Mouse (Mus musculus) stomach, embryonic 14.5 days (tissue): Measurements from ENCODE around the gene Kctd11. TPM values are rescaled to one million over a fixed set of nuclear protein-coding genes. Genes with fewer than 3 reads are reported as not detected.
A peak's percentile ranks its signal among the peaks of the same experiment; 100 is the strongest.

Source experiments
- ATAC-seq: fragments of 200-750 bp; cut with Nextera tagmentation; 2 replicates; pipeline ENCODE4 v1.8.0; 2017; ENCODE audit warnings: low read depth, moderate TSS enrichment; ENCODE audit not compliant: insufficient number of reproducible peaks, insufficient read depth, low FRiP score
- H3K27ac ChIP-seq: fragments of 300-500 bp; sonication (generic); 2 replicates; pipeline ENCODE4 v1.5.1; 2014; ENCODE audit warnings: mild to moderate bottlenecking, low read length, moderate library complexity, mixed read lengths
- H3K27me3 ChIP-seq: fragments of 300-500 bp; sonication (generic); 2 replicates; pipeline ENCODE4 v1.6.1; 2014; ENCODE audit warnings: low read length, control low read depth, mixed read lengths; ENCODE audit not compliant: control insufficient read depth, insufficient read depth
- H3K36me3 ChIP-seq: fragments of 300-500 bp; sonication (generic); 2 replicates; pipeline ENCODE4 v1.6.1; 2014; ENCODE audit warnings: mild to moderate bottlenecking, control low read depth, low read length, moderate library complexity, mixed read lengths; ENCODE audit not compliant: control insufficient read depth, insufficient read depth
- H3K4me1 ChIP-seq: fragments of 300-500 bp; sonication (generic); 2 replicates; pipeline ENCODE4 v1.6.1; 2014; ENCODE audit warnings: low read length, control low read depth, mixed read lengths; ENCODE audit not compliant: control insufficient read depth, insufficient read depth
- H3K4me2 ChIP-seq: fragments of 300-500 bp; sonication (generic); replicated peaks from 2 replicates; pipeline ENCODE4 v1.6.1; 2014; ENCODE audit warnings: low read depth, low read length, control low read depth
- H3K4me3 ChIP-seq: fragments of 300-500 bp; sonication (generic); 2 replicates; pipeline ENCODE4 v1.5.1; 2014; ENCODE audit warnings: low read depth, low read length, control low read depth
- H3K9ac ChIP-seq: fragments of 300-500 bp; sonication (generic); replicated peaks from 2 replicates; pipeline ENCODE4 v1.6.1; 2014; ENCODE audit warnings: low read depth, mild to moderate bottlenecking, control low read depth, low read length, moderate library complexity, mixed read lengths
- H3K9me3 ChIP-seq: fragments of 300-500 bp; sonication (generic); 2 replicates; pipeline ENCODE4 v1.6.1; 2016; ENCODE audit warnings: low read depth, low read length, control low read depth; ENCODE audit not compliant: control insufficient read depth
- WGBS: fragments of 180-500 bp; shearing (Covaris S2); extraction: QIAGEN DNeasy Blood & Tissue Kit; methylation state at CpG from one replicate; pipeline ENCODE4 v1.1.7; 2014; 5-methylcytosine and 5-hydroxymethylcytosine counted together
- polyA plus RNA-seq: library from polyadenylated mRNA; unstranded; fragments of >200 nt; fragmentation: Nextera tagmentation; extraction: Ambion mirVana; gene quantifications from 2 replicates; pipeline ENCODE4 v1.2.1, GENCODE M21; 2014

Gene Kctd11
- polyA plus RNA-seq, 1 experiment from 2014 or later: 5.0 TPM

DNA sequence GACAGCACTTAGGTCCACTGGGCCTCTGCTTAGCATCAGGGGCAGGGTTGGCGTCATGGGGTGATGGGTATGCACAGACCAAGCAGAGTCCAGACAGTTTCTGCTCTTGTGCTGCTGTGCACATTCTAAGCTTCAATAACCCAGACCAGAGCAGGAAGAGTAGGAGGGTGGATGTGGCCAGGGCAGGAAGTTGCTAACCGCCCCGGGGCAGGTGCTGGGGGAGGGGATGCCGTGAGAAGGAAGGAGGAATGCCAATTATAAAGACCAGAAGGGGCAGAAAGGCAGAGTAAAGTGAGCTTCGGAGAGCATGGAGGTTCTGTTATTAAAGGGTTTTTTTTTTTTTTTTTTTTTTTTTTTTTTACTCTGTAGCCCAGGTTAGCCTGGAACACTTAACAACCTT, 13.5 kb upstream of the Kctd11 start:
- Histone ChIP-seq H3K9me3 (no peaks in the 10 kb centered on the region), H3K4me3 (no peak overlapping the region), H3K27me3 (no peaks in the 10 kb centered on the region), H3K4me1 (no peaks in the 10 kb centered on the region; the same call in 1 of the 2 replicates), H3K36me3 (no peaks in the 10 kb centered on the region), H3K4me2 (no peak overlapping the region), H3K27ac (no peak overlapping the region), H3K9ac (no peak overlapping the region)
- WGBS: 77% methylated on average over 5 of the region's 5 CpGs
- ATAC-seq: no peak

DNA sequence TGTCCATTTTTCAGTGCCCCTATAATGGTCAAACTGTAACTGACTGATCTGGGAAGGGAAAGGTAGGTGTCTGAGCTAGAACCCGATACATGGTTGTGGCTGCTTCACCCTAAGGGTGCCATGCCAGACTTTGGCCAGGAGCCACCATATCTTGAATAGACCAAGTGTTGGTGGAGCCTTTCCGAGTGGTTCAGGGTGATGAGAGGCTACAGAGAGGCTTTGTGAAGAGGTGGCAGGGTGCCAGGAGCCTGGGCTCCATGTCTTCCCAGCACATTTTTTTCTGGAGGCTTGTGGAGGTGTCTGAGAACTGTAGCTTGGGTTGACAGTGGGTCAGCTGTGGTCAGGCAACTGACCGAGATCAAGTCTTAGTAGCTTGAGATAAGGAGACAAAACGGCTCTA, 10.3 kb upstream of the Kctd11 start:
- no peak overlapping the region for H3K27ac ChIP-seq
- H3K9ac ChIP-seq: no peak overlapping the region
- H3K4me1 ChIP-seq: no peaks in the 10 kb centered on the region
- no peaks in the 10 kb centered on the region for H3K27me3 ChIP-seq
- WGBS: 72% methylated on average over 4 of the region's 4 CpGs
- H3K36me3 ChIP-seq: no peaks in the 10 kb centered on the region
- H3K4me2 ChIP-seq: no peak overlapping the region
- H3K4me3 ChIP-seq: no peak overlapping the region
- H3K9me3 ChIP-seq: no peaks in the 10 kb centered on the region
- no peak; the same call in 1 of the 2 replicates for ATAC-seq

DNA sequence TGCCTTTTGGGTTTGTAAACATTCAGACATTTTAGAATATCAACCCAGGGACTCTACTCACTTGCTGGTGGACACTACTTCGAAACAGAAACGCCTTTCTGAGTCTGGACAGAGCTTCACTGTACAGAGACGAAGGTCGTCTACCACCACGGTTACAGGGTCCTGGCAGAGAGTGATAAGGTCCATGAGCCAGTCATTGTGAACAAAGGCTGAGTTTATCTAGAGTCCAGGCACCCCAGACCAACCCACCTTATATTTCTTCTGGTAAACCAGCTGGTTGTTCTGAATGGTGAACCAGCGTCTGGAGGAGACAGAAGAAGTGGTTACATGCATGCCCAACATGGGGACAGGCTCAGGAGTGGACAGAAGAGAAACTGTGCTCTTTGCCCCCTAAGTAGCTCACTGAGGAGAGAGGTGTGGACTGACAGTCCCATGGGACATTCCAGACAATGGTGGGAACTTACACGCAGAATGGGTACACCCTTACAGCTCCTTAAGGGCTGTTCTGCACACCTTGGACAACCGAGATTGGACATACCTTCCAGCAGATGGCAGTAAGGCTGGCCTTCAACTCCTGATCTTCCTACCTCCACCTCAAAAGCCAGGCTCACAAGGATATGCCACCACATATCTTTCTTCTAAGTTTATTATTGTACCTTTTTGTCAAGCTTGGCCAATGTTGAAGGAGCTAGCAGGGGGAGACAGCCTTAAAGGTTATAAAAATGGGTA, 5.9 kb upstream of the Kctd11 start:
- Histone ChIP-seq H3K4me3 (no peak overlapping the region), H3K27ac (no peak overlapping the region), H3K36me3 (no peaks in the 10 kb centered on the region), H3K9me3 (no peaks in the 10 kb centered on the region), H3K9ac (no peak overlapping the region), H3K4me2 (no peak overlapping the region), H3K4me1 (no peaks in the 10 kb centered on the region), H3K27me3 (no peaks in the 10 kb centered on the region)
- 60% methylated on average over 8 of the region's 8 CpGs for WGBS
- no peak for ATAC-seq

DNA sequence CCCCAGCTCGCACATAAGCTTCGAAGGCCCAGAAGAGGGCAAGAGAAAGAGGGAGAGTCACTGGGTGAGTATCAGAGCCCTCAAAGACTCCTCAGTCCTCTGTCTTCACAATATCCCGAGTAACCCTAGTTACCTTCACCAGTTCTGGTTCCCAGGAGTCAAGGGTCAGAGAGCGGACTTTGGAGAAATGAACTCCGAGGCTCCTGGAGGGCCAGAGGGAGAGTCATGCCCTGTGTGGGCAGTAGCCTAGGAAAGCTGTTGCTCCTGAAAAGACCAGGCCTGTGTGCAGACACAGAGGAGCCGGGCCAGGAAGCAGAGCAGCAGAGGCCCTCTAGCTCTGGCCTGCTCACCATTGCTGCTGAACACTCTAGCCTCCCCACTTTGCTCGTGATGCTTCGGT, 3.5 kb upstream of the Kctd11 start:
- H3K4me2 ChIP-seq: no peak overlapping the region

DNA sequence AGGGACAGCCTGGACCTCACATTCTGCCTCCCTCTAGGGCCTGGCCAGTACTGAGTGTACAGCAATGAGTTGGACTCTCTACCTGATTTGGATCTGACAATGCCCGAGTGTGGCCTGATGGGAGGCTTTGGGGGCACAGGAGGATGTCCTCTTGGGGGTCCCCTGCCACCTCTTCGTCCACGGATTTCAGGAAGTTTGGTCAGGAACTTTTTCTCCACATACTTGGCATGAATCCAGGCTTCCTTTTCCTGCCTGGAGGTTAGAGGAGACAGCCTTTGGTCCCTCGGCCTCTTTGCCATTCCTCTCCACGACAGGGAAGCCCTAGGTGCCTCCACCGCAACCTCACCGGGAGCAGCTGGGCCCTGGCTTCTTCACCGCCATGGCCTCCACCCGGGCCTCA, 3.0 kb upstream of the Kctd11 start:
- H3K36me3 ChIP-seq: no peaks in the 10 kb centered on the region
- no peak overlapping the region for H3K9ac ChIP-seq
- ATAC-seq: no peak
- no peaks in the 10 kb centered on the region for H3K9me3 ChIP-seq
- H3K4me3 ChIP-seq: no peak overlapping the region
- no peaks in the 10 kb centered on the region for H3K27me3 ChIP-seq
- no peak overlapping the region for H3K27ac ChIP-seq
- WGBS: 74% methylated on average over 9 of the region's 9 CpGs
- H3K4me1 ChIP-seq: peaks cover 12% of the 10 kb centered on the region
- H3K4me2 ChIP-seq: no peak overlapping the region

More for the DNA sequence above, 3.5 kb upstream of the Kctd11 start:
- H3K9ac ChIP-seq: no peak overlapping the region
- no peaks in the 10 kb centered on the region for H3K36me3 ChIP-seq
- peaks cover 8% of the 10 kb centered on the region for H3K4me1 ChIP-seq
- no peak overlapping the region for H3K27ac ChIP-seq
- 80% methylated on average over 8 of the region's 8 CpGs for WGBS
- H3K9me3 ChIP-seq: no peaks in the 10 kb centered on the region
- no peak overlapping the region for H3K4me3 ChIP-seq
- no peaks in the 10 kb centered on the region for H3K27me3 ChIP-seq
- no peak for ATAC-seq

DNA sequence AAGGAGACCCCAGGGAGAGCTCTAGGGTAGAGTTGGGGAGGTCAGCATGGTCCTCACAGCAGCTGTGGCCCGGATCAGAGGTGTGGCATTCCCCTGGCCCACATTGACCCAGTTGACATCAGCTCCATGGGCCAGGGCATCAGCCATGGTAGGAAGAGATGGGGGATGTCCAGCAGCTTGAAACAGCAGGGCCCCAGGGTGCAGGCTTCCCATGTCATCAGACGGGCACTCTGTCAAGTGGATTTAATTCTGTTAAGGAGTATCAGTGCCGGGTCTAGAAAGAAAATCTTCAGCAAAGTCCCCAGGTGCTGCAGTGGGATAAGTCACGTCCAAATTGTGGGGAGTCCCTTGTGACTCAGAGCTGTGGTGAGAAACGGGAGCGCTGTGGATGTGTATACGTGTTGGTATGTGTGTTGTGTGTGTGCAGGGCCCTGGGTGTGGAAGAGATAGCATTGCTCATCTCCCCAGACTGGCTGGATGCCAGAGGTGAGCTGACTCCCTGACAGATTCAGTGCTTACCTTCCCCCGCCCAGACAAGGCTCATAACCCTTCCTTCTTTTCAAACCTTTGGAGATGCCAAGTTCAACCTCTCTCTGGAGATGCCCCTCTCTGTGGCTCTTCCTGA, 2.4 kb upstream of the Kctd11 start:
- no peak overlapping the region for H3K9ac ChIP-seq
- no peak overlapping the region for H3K27ac ChIP-seq
- peaks cover 16% of the 10 kb centered on the region for H3K4me1 ChIP-seq
- no peak overlapping the region for H3K4me2 ChIP-seq
- 79% methylated on average over 8 of the region's 8 CpGs for WGBS
- no peaks in the 10 kb centered on the region for H3K27me3 ChIP-seq
- no peak overlapping the region for H3K4me3 ChIP-seq
- no peaks in the 10 kb centered on the region for H3K36me3 ChIP-seq
- no peaks in the 10 kb centered on the region for H3K9me3 ChIP-seq
- no peak for ATAC-seq

DNA sequence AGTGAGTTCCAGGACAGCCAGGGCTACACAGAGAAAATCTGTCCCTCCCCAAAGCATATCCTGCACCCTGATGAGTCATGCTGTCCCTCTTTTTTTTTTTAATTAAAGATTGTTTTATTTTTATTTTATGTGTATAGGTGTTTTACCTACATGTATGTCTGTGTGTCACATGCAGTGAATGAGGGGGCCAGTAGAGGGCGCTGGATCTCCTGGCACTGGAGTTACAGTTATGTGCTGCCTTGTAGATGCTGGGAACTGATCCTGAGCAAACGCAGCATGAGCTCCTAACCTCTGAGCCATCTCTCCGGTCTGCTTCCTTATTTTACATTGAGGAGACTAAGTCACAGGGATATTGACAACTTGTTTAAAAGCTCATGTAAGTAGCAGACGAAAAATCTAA, 1.9 kb upstream of the Kctd11 start:
- Histone ChIP-seq H3K4me2 (no peak overlapping the region), H3K27ac (no peak overlapping the region), H3K9ac (no peak overlapping the region), H3K9me3 (no peaks in the 10 kb centered on the region), H3K36me3 (no peaks in the 10 kb centered on the region), H3K27me3 (no peaks in the 10 kb centered on the region), H3K4me3 (no peak overlapping the region), H3K4me1 (peaks cover 16% of the 10 kb centered on the region)
- ATAC-seq: no peak
- WGBS: 58% methylated on average over 4 of the region's 4 CpGs

DNA sequence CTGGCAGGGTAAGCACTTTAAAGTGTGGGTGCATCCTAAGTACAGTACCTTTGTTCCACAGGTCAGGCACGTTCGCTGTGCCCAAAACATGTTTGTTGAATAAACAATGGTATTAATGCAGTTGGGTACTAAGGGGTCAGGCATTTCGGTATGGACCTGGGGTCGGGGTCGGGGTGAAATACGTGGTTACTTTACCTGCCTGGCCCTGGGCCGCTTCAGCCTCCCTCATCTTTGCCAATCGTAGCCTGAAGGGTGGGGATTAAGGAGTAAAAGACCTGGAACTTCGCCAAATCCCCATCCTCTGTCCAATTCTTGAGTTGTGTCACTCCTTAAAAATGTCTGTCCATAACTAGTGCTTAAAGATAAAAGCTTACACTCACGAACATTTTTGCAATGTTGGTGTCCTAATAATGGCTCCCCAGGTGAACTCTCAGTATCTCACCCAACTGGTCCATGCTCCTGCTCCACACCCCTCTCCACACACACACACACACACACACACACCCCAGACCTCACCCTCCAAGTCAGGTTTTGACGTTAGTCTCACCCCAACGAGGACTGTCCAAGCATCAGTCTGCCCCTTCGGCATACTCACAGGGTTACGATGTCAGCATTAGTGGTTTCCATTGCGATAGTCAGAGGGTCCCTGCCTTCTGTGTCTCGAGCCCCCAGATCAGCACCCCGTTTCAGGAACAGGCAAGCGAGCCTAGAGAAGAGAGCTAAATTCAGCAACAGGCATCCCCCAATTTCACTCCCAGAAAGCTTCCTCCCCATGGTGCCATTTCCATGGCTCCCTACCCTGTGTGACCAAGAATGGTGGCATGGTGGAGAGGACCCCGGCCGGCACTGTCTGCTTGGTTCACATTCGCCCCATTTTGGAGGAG, 823 bp upstream of the Kctd11 start:
- H3K36me3 ChIP-seq: no peaks in the 10 kb centered on the region
- no peak for ATAC-seq
- no peaks in the 10 kb centered on the region for H3K27me3 ChIP-seq
- H3K4me2 ChIP-seq: peak overlapping the region; percentile 71
- WGBS: 56% methylated on average over 21 of the region's 21 CpGs
- H3K4me3 ChIP-seq: peak overlapping the region; percentile 37
- H3K4me1 ChIP-seq: peaks cover 16% of the 10 kb centered on the region
- no peaks in the 10 kb centered on the region for H3K9me3 ChIP-seq
- H3K27ac ChIP-seq: peak overlapping the region; percentile 89
- peak overlapping the region; percentile 49; the same call in 1 of the 2 replicates for H3K9ac ChIP-seq
